Mouse (Mus musculus) Patski (cell line): ENCODE results near the gene Zfp512b. TPM values are rescaled to one million over a fixed set of nuclear protein-coding genes. Genes with fewer than 3 reads are reported as not detected.
A peak's percentile ranks its signal among the peaks of the same experiment; 100 is the strongest.

Experiments
- ATAC-seq: fragments of 100-300 bp; one replicate; pipeline ENCODE4 v1.8.0; 2021
- CTCF ChIA-PET: fragments of 350-600 bp; sonication (Branson Sonifier 250); formaldehyde crosslinking; loops from one replicate; lab custom pipeline; 2022; ENCODE audit warnings: inconsistent platforms; lab: Charles Lee
- POLR2A ChIA-PET: fragments of 350-600 bp; sonication (Branson Sonifier 250); formaldehyde crosslinking; loops from one replicate; lab custom pipeline; 2022; ENCODE audit warnings: antibody characterized with exemption, inconsistent platforms; lab: Charles Lee
- DNase-seq: peaks from one replicate; pipeline ENCODE4 v3.0.0-alpha.2; 2011; ENCODE audit warnings: low read depth, low spot score
- H3K27me3 ChIP-seq: fragments of 371-371 bp; one replicate; pipeline ENCODE4 v1.5.1; 2021
- CTCF ChIP-seq: fragments of 100-300 bp; IDR thresholded peaks from one replicate; pipeline ENCODE4 v1.5.1; 2021
- in situ Hi-C: fragments of 300-500 bp; cut with MboI; formaldehyde crosslinking; loops from 3 replicates; pipeline ENCODE4 v1.11.1; 2018; ENCODE audit warnings: low pct_unique_long_range_greater_than_20kb, mixed read lengths
- polyA plus RNA-seq: library from polyadenylated mRNA; unstranded; gene quantifications from one replicate; pipeline ENCODE4 v1.2.3, GENCODE M21; 2021

The Zfp512b gene
- polyA plus RNA-seq, 1 experiment from 2014 or later: 63.1 TPM

GRCm38 (mm10) chr2:181569856-181570255 is 22.7 kb downstream of the Zfp512b start:
- DNase-seq: no peak
- POLR2A ChIA-PET: interaction anchor here (0.9 to 2.5 kb wide), 2 partner anchors 9 to 49 kb away, joined by 3 to 9 read pairs; partner anchors contain the start of gene Dnajc5
- CTCF ChIA-PET: interaction anchor here (2.6 to 7.8 kb wide), 5 partner anchors 9 to 159 kb away, joined by 8 to 69 read pairs (median 18); no protein-coding TSS in a partner anchor
- TF ChIP-seq CTCF: no peak
- in situ Hi-C loops: no loop called here
- H3K27me3 ChIP-seq: no peaks in the 10 kb centered on the region
- no peak for ATAC-seq

GRCm38 (mm10) chr2:181568272-181569008 is 24.2 kb downstream of the Zfp512b start:
- TF ChIP-seq CTCF: no peak
- ChIA-PET POLR2A (interaction anchor here (0.6 to 2.5 kb wide), 6 partner anchors 10 to 62 kb away, joined by 3 to 9 read pairs (median 5); partner anchors contain the start of gene Dnajc5), CTCF (interaction anchor here (0.6 to 7.8 kb wide), 22 partner anchors 11 to 234 kb away, joined by 3 to 69 read pairs (median 7); no protein-coding TSS in a partner anchor)
- H3K27me3 ChIP-seq: no peaks in the 10 kb centered on the region
- no peak for DNase-seq
- in situ Hi-C loops: no loop called here
- no peak for ATAC-seq

- TF ChIP-seq CTCF: no peak
- DNase-seq (no peak), ATAC-seq (no peak)
- H3K27me3 ChIP-seq: no peaks in the 10 kb centered on the region
- in situ Hi-C loops: no loop called here
- CTCF ChIA-PET: interaction anchor here (0.6 to 7.8 kb wide), 12 partner anchors 10 to 173 kb away, joined by 3 to 69 read pairs (median 8); no protein-coding TSS in a partner anchor
- POLR2A ChIA-PET: interaction anchor here (0.5 to 1.0 kb wide), 3 partner anchors 19 to 45 kb away, joined by 3 read pairs; no protein-coding TSS in a partner anchor
Measured at GRCm38 (mm10) chr2:181567338-181567737, 25.3 kb downstream of the Zfp512b start.

GRCm38 (mm10) chr2:181553772-181554171 is 38.8 kb downstream of the Zfp512b start:
- no peak for TF ChIP-seq CTCF
- ATAC-seq: peak; percentile 35
- no peaks in the 10 kb centered on the region for H3K27me3 ChIP-seq
- CTCF ChIA-PET: interaction anchor here (0.6 to 2.1 kb wide), 10 partner anchors 9 to 35 kb away, joined by 3 to 13 read pairs (median 4); no protein-coding TSS in a partner anchor
- POLR2A ChIA-PET: interaction anchor here (1.1 to 1.6 kb wide), 2 partner anchors 12 to 31 kb away, joined by 3 to 5 read pairs; no protein-coding TSS in a partner anchor
- in situ Hi-C loops: no loop called here
- DNase-seq: no peak

GRCm38 (mm10) chr2:181550233-181550632 is 42.4 kb downstream of the Zfp512b start:
- H3K27me3 ChIP-seq: no peaks in the 10 kb centered on the region
- ChIA-PET POLR2A (no interaction called here), CTCF (interaction anchor here (1.1 to 1.9 kb wide), 4 partner anchors 8 to 19 kb away, joined by 3 to 8 read pairs (median 5); no protein-coding TSS in a partner anchor)
- no peak for TF ChIP-seq CTCF
- in situ Hi-C loops: no loop called here
- no peak for DNase-seq
- no peak for ATAC-seq

GRCm38 (mm10) chr2:181548682-181549081 is 43.9 kb downstream of the Zfp512b start:
- no peak for TF ChIP-seq CTCF
- in situ Hi-C loops: no loop called here
- H3K27me3 ChIP-seq: no peaks in the 10 kb centered on the region
- CTCF ChIA-PET: no interaction called here
- POLR2A ChIA-PET: interaction anchor here (0.7 kb wide), 1 partner anchor 13 kb away, joined by 3 read pairs; no protein-coding TSS in a partner anchor
- ATAC-seq: no peak
- no peak for DNase-seq

- ChIA-PET CTCF (no interaction called here), POLR2A (interaction anchor here (0.6 to 0.7 kb wide), 2 partner anchors 13 to 19 kb away, joined by 3 read pairs; no protein-coding TSS in a partner anchor)
- in situ Hi-C loops: no loop called here
- no peak for DNase-seq
- ATAC-seq: no peak
- no peak for TF ChIP-seq CTCF
- no peaks in the 10 kb centered on the region for H3K27me3 ChIP-seq
Measured at GRCm38 (mm10) chr2:181548227-181548626, 44.4 kb downstream of the Zfp512b start.

- DNase-seq (no peak), ATAC-seq (no peak)
- ChIA-PET POLR2A (no interaction called here), CTCF (no interaction called here)
- in situ Hi-C loops: no loop called here
- H3K27me3 ChIP-seq: no peaks in the 10 kb centered on the region
- no peak for TF ChIP-seq CTCF
Measured at GRCm38 (mm10) chr2:181546142-181546541, 46.5 kb downstream of the Zfp512b start.

- in situ Hi-C loops: no loop called here
- no peak for DNase-seq
- ChIA-PET POLR2A (interaction anchor here (0.7 to 1.7 kb wide), 2 partner anchors 19 to 21 kb away, joined by 4 read pairs; no protein-coding TSS in a partner anchor), CTCF (interaction anchor here (0.7 to 2.9 kb wide), 5 partner anchors 9 to 19 kb away, joined by 4 to 12 read pairs (median 4); no protein-coding TSS in a partner anchor)
- ATAC-seq: no peak
- no peaks in the 10 kb centered on the region for H3K27me3 ChIP-seq
- TF ChIP-seq CTCF: no peak
Measured at GRCm38 (mm10) chr2:181541761-181542380, 50.7 kb downstream of the Zfp512b start.
